Mouse (Mus musculus) ovary, postnatal 36 days (tissue): ENCODE data around the gene Dph2.
A peak's percentile ranks its signal among the peaks of the same experiment; 100 is the strongest.

ENCODE experiments used
- DNase-seq: peaks from one replicate; pipeline ENCODE4 v3.0.0; 2022; ENCODE audit warnings: low spot score, mixed read lengths

Dph2 gene

GRCm38 (mm10) chr4:117908834-117909453 lies 17.1 kb upstream of the Dph2 start:
- DNase-seq = no peak

DNA sequence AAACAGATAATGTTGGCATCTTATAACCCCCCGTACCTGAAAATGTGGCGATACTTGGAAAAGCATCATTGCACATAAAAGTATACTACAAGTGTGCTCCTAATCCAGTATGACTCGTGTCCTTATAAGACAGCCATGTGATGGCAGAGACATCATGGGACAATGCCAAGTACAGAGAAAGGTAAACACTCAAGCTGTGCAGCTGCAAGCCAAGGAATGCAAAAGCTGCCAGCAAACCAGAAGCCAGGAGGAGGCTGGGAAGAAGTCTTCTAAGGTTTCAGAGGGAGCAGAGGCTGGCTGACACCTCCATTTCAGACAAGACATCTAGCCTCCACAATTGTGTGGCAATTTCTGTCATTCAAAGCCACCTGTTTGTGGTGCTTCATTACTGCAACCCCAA lies 14.4 kb upstream of the Dph2 start:
- no peak for DNase-seq

- DNase-seq = no peak
These were observed 12.9 kb upstream of the Dph2 start for GRCm38 (mm10) chr4:117904761-117905160.

GRCm38 (mm10) chr4:117904094-117904493 lies 12.3 kb upstream of the Dph2 start:
- no peak for DNase-seq

DNA sequence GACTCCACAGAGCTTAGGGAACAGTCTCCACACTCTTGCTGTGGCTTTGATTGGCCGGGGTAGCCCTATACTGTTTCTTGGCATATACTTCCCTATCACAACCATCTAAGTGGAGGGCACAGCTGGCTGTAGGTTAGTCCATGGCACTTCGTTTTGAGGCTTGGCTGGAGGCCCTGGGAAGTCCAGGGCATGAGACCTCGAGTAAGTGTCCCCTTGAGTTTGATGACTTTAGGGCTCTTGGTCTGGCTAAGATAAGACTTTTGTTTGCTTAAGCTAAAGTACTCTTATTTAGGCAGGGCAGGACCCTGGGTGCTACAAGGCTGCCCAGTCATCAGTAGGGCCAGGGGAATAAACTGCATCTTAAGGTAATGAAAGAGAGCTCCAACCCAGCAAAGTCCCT lies 6.3 kb upstream of the Dph2 start:
- no peak for DNase-seq

GRCm38 (mm10) chr4:117896031-117896430 lies 4.2 kb upstream of the Dph2 start:
- no peak for DNase-seq

DNA sequence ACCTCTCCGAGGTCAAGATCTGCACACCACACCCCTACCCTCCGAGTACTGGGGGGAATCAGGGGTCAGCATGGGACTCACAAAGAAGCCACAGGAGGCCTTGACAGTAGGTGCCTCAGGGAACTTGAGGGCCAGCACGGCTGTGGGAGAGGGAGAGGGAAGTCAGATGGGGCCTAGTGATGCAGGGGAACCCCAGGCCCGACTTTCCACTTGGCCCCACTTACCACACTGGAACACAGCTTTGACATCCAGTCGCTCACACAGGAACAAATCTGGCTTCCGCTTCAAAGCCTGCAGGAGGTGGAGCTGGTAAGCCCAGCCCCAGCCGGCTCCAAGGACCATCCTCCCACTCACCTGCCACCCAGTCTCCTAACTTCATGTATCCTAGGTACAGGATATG lies 3.5 kb upstream of the Dph2 start:
- no peak for DNase-seq

DNA sequence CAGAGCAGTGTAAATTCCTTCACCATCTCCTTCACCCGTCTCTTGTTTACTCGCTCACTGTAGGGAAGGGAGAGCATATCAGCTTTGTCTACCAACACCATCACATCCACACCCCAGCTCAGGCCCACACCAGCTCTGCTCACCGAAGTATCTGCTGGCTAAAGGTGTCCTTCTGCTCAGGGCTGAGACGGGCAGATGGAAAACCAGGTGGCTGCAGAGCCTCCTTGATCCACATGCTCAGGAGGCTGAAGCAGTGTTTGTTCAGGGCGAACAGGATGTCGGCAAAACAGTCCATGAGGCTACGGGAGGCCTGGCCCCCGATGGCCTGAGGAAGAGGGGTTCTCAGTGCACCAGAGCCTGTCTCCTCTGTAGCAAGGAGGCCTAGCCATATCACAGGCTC lies 2.8 kb upstream of the Dph2 start:
- DNase-seq = no peak

DNA sequence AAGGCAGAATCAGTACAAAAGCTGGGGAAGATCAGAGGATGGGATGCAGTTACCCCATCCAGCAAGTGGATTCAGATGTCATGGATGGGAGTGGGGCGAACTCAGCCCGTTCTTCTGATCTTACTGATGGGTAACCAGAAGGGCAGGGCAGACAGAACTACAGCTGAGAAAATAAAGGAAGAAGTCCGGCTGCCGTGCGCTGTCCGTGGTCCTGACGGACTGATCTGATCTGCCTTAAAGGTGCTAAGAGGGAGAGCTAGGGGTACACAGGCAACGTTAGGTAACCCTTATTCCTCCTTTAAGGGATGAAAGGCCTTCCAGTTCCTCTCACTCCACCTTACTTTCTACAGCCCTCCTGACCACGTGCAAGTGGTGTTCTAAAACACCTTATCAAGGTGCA lies 1.5 kb upstream of the Dph2 start:
- peak; percentile 68 for DNase-seq

DNA sequence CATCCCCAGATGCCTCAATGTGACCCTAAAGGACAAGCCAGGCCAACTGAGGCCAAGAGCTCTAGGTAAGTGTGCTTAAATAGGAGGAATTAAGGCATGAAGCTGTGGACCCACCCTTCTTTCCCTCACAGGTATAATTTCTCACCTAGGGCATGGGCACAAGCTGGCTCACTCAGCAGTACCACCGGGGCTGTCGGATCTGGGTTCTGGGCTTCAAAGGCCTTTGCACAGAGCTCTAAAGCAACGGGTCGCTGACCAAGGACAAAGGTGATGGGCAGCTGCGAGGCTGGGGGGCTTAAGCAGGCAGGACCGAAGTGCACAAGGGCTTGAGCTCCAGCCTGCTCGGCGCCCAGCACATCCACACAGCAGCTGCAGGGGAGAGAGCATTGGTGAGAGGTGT lies 1.1 kb downstream of the Dph2 start:
- DNase-seq = no peak

DNA sequence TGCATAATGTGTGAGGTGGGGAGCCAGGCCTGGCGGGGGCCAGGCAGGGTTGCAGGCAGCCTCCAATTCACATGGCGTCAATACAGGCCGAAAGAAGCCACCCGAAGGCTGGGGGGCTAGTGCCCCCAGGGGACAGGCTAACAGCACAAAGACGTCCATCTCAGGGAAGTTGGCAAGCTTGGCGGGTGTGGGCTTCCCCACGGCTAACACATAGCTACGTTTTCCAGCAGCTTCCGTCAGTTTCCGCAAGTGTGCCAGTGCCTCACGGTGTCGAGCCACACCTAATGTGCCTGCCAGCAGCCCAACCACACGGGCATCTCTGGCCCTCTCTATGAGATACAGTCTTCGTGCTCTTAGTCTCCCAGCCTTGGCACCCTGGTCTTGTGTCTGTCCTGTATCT lies 1.8 kb downstream of the Dph2 start:
- no peak for DNase-seq

DNA sequence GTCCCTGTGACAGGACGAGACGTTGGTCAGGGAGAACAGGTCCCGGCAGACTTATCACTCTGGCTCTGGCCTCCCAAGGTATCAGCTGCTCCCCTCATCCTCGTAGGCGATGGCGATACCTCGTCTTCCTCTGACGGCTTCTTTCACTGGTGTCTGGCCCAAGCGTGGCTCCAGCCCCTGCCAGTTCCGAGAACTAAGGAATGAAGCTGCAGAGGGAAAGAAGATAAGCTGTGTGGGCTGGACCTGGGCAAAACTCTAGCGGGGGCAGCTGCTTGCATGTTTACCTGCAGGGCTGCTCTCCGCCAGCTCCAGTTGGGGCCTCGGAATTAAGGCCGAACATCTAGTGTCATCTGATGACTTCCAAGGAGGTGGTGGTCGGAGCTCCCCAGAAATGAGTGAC lies 2.4 kb downstream of the Dph2 start:
- DNase-seq = no peak

DNA sequence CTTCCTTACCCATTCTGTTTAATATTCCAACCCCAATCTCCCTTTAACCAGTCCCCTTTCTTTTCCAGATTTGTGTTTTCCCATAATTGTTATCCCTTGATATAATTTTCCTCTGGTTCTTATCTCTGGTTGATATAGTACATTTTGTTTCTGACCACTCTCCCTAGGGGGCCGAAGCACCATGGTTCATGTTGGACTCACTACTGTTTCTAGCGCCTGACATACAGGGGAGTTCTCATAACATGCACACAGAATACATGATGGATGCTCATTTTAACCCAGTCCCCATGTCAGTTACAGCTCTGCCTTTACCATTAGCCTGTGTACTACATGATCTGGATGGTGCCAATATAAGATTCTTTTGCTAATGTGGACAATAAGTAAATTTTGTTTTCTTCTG lies 3.9 kb downstream of the Dph2 start:
- DNase-seq = no peak

GRCm38 (mm10) chr4:117887133-117887532 lies 4.7 kb downstream of the Dph2 start, which contains the start of gene Atp6v0b:
Atp6v0b (minus strand) TSS chr4:117887333.
- DNase-seq = peak; percentile 92

- DNase-seq = no peak
These were observed 5.2 kb downstream of the Dph2 start for GRCm38 (mm10) chr4:117886644-117887043.

DNA sequence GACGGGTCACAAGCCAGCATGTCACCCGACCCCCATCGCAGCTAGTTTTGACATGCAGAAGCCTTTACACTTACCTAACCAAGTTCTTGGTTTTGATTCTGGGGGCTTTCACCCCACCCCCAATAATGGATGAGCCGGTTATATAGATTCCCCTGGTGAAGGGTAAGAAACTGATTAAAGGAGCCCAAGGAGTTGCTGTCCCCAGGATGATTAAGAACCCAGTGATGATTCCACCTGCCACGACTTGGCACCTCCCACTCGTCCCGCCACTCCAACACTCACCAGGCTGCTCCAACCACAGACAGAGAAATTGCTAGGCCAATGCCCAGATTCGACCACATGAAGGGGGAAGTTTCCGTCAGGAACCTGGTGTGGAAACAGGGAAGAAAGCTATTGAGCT lies 5.8 kb downstream of the Dph2 start:
- DNase-seq = no peak

DNA sequence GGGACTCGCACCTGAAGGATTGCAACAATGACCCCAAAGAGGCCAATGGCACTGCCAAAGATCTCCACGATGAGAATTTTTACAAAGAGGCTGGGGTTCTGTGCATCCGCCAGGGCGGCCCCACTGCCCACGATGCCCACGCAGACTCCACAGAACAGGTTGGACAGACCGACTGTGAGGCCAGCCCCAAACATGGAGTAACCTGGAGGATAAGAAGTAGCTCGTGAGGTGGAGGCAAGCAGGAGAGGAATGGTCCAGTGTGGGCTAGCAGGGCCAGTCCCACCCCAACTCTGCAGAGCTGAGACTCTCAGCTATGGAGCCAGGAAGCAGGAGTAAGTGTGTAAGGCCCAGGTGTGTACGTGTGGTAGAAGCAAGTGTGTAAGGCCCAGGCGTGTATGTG lies 6.7 kb downstream of the Dph2 start:
- DNase-seq = no peak

GRCm38 (mm10) chr4:117884146-117884545 lies 7.7 kb downstream of the Dph2 start:
- no peak for DNase-seq

GRCm38 (mm10) chr4:117882701-117883691 lies 8.8 kb downstream of the Dph2 start, which contains the start of gene B4galt2:
B4galt2 (minus strand) TSS chr4:117883487.
- peak; percentile 75 for DNase-seq

- no peak for DNase-seq
These were observed 13.1 kb downstream of the Dph2 start for GRCm38 (mm10) chr4:117878703-117879102.

DNA sequence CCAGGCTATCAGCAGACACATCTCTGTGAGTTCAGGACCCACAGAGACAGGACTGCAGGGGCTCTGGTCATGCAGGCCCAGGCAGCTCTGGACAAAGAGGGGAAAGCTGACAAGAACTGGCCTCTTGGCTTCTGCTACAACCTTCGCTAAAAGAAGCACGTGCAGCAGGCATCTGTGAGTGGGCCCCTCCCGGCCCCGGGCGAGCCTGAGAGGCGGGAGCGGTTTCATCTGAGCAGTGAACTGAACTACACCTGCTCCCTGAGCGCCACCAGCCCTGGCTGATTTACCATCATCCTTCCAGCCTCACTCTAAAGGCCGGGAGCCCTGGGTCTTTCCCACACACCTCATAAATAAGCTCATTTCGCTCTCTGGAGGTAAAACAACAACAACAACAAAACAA lies 13.5 kb downstream of the Dph2 start:
- DNase-seq = no peak

- DNase-seq = no peak
These were observed 18.2 kb downstream of the Dph2 start for GRCm38 (mm10) chr4:117873615-117874014.

GRCm38 (mm10) chr4:117872471-117872886 lies 19.4 kb downstream of the Dph2 start, which contains the start of gene Ccdc24:
Ccdc24 (minus strand) TSS chr4:117872557.
- DNase-seq = peak; percentile 32
